Mouse (Mus musculus) heart, adult 2 months (tissue): ENCODE results near the gene Runx1.

Source experiments
- CTCF ChIP-seq: fragments of 200-600 bp; IDR thresholded peaks from 2 replicates; pipeline ENCODE4 v1.8.1; 2022; ENCODE audit warnings: antibody characterized with exemption, mild to moderate bottlenecking, moderate library complexity
- EP300 ChIP-seq: fragments of 200-500 bp; IDR thresholded peaks from 2 replicates; pipeline ENCODE4 v1.6.1; 2011; ENCODE audit warnings: low read depth, low read length, control low read depth; ENCODE audit not compliant: insufficient read depth
- POLR2A ChIP-seq: fragments of 200-500 bp; IDR thresholded peaks from 2 replicates; pipeline ENCODE4 v1.6.1; 2011; ENCODE audit warnings: mild to moderate bottlenecking, low read depth, low read length, control low read depth; ENCODE audit not compliant: insufficient read depth

- TF ChIP-seq EP300 (no peak), POLR2A (no peak), CTCF (no peak)
These were observed 7.3 kb downstream of the Runx1 start for GRCm38 (mm10) chr16:92818480-92819269.
